ENCODE assay signal across 8 mouse cellular contexts in the genomic region with DNA sequence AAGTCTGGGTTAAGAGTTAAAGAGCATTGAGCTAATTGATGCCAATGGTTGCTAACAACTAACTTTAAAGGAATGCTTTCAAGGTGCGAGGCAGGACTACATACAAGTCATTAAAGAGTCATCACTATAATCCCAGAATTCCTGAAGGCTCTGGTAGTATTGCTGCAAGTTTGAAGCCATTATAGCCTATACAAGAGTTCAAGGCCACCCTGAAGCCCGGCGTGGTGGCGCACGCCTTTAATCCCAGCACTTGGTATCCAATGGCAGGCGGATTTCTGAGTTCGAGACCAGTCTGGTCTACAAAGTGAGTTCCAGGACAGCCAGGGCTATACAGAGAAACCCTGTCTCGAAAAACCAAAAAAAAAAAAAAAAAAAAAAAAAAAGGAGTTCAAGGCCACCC. TPM values are rescaled to one million over a fixed set of nuclear protein-coding genes. Genes with fewer than 3 reads are reported as not detected.
A peak's percentile ranks its signal among the peaks of the same experiment; 100 is the strongest.
DNase-seq lines count a peak whose midpoint lies in the region; ATAC-seq lines count a peak whose summit lies in the region.
"Not testable (repeated sequence)": the region's sequence is repeated elsewhere in the genome, so short reads cannot be mapped to it uniquely, and the experiment has no call there.
"Had no signal": no experiment of that assay in that cellular context is flagged by ENCODE, and none has a peak within 500 bp of the region (broad histone marks: within the 10 kb centered on the region; RNA-seq: fewer than 3 reads in every experiment).

No protein-coding gene starts in this region.

- H3K9me3 ChIP-seq in erythroblast, embryonic 14.5 days (ENCODE audit: control insufficient read depth, low read length), result peaks cover 12% of the 10 kb centered on the region
- H3K9me3 ChIP-seq in heart, embryonic 12.5 days (replicated peaks); limb, embryonic 11.5 days (ENCODE audit: control insufficient read depth, low read length); lung, embryonic 15.5 days: not testable (repeated sequence)

- H3K9ac ChIP-seq in heart, embryonic 12.5 days, result peak overlapping the region; percentile 97
- peak overlapping the region; percentile 5; the same call in 1 of the 2 replicates for H3K9ac ChIP-seq in limb, embryonic 11.5 days (ENCODE audit: low read length)
- peak overlapping the region; percentile 93 for H3K9ac ChIP-seq in lung, embryonic 15.5 days

- H3K4me2 ChIP-seq in heart, embryonic 12.5 days, result peak overlapping the region; percentile 90
- H3K4me2 ChIP-seq in limb, embryonic 11.5 days (ENCODE audit: low read depth, severe bottlenecking), result peak overlapping the region; percentile 82
- peak overlapping the region; percentile 77 for H3K4me2 ChIP-seq in lung, embryonic 15.5 days

- 30% methylated on average over 8 of the region's 8 CpGs for WGBS in heart, embryonic 12.5 days
- 35% methylated on average over 8 of the region's 8 CpGs for WGBS in limb, embryonic 11.5 days
- WGBS in lung, embryonic 15.5 days, result 22% methylated on average over 8 of the region's 8 CpGs

- peaks cover 61% of the 10 kb centered on the region for H3K4me1 ChIP-seq in erythroblast, embryonic 14.5 days (ENCODE audit: control insufficient read depth)
- H3K4me1 ChIP-seq in heart, embryonic 12.5 days (replicated peaks), result peaks cover 13% of the 10 kb centered on the region
- not testable (repeated sequence) for H3K4me1 ChIP-seq in limb, embryonic 11.5 days (ENCODE audit: control insufficient read depth, insufficient read depth, low read length)
- peaks cover 24% of the 10 kb centered on the region for H3K4me1 ChIP-seq in lung, embryonic 15.5 days

- DNase-seq in adrenal gland, adult (ENCODE audit: inconsistent age in 2 of 2, low spot score in 1 of 2), result peak; percentile 44 to 72
- peak; percentile 34 for DNase-seq in induced T-regulatory cell, adult 2 months (ENCODE audit: low read depth)
- DNase-seq in limb, embryonic 11.5 days (ENCODE audit: low spot score), result not testable (repeated sequence)
- DNase-seq in naive thymus-derived CD4-positive, alpha-beta T cell, adult 2 months (ENCODE audit: low read depth), result peak; percentile 32

- peaks cover 43% of the 10 kb centered on the region for H3K36me3 ChIP-seq in erythroblast, embryonic 14.5 days (ENCODE audit: control insufficient read depth)
- peaks cover 39% of the 10 kb centered on the region for H3K36me3 ChIP-seq in heart, embryonic 12.5 days
- H3K36me3 ChIP-seq in limb, embryonic 11.5 days (ENCODE audit: control insufficient read depth, insufficient read depth, low read length), result not testable (repeated sequence)
- peaks cover 27% of the 10 kb centered on the region for H3K36me3 ChIP-seq in lung, embryonic 15.5 days

- H3K27me3 ChIP-seq in erythroblast, embryonic 14.5 days (ENCODE audit: control insufficient read depth); heart, embryonic 12.5 days (replicated peaks); limb, embryonic 11.5 days (ENCODE audit: control insufficient read depth, insufficient read depth, low read length); lung, embryonic 15.5 days: not testable (repeated sequence)

- peak overlapping the region; percentile 97 for H3K27ac ChIP-seq in heart, embryonic 12.5 days (ENCODE audit: poor library complexity, severe bottlenecking)
- peak overlapping the region; percentile 92 for H3K27ac ChIP-seq in limb, embryonic 11.5 days (replicated peaks; ENCODE audit: low read depth, low read length)
- peak overlapping the region; percentile 98 for H3K27ac ChIP-seq in lung, embryonic 15.5 days

- H3K4me3 ChIP-seq in erythroblast, embryonic 14.5 days (replicated peaks), result peak overlapping the region; percentile 87
- peak overlapping the region; percentile 95 for H3K4me3 ChIP-seq in heart, embryonic 12.5 days
- H3K4me3 ChIP-seq in limb, embryonic 11.5 days (ENCODE audit: low read depth, low read length), result peak overlapping the region; percentile 84
- peak overlapping the region; percentile 81 for H3K4me3 ChIP-seq in lung, embryonic 15.5 days

- ATAC-seq in heart, embryonic 12.5 days (ENCODE audit: insufficient number of reproducible peaks, low FRiP score); limb, embryonic 11.5 days (ENCODE audit: insufficient number of reproducible peaks, low FRiP score, low TSS enrichment, low read depth); lung, embryonic 15.5 days (ENCODE audit: borderline replicate concordance, extremely low read depth, low FRiP score, low TSS enrichment): not testable (repeated sequence)

RNA-seq across cellular contexts. Expression of a gene that starts 0.6 kb away (rescaled TPM):
- polyA plus RNA-seq in erythroblast, embryonic 14.5 days (2012), result 1.7 and 1.8 TPM in 2 replicates
- 5.1 and 5.4 TPM in 2 replicates for polyA plus RNA-seq in heart, embryonic 12.5 days (2016; fragmentation: Nextera tagmentation; extraction: Ambion mirVana)
- polyA plus RNA-seq in limb, embryonic 11.5 days (2014; fragmentation: Nextera tagmentation; extraction: Ambion mirVana), result 7.5 and 8.2 TPM in 2 replicates
- polyA plus RNA-seq in lung, embryonic 15.5 days (2015; fragmentation: Nextera tagmentation; extraction: Ambion mirVana), result 6.4 and 6.7 TPM in 2 replicates

RNA-seq across cellular contexts. Expression of a gene that starts 0.8 kb away (rescaled TPM):
- polyA plus RNA-seq in erythroblast, embryonic 14.5 days (2012), result 0.06 TPM in 1 of 2 replicates, not detected in the other
- polyA plus RNA-seq in heart, embryonic 12.5 days (2016; fragmentation: Nextera tagmentation; extraction: Ambion mirVana), result 1.5 and 1.7 TPM in 2 replicates
- polyA plus RNA-seq in limb, embryonic 11.5 days (2014; fragmentation: Nextera tagmentation; extraction: Ambion mirVana), result 12.5 and 14.4 TPM in 2 replicates
- 7.0 and 7.6 TPM in 2 replicates for polyA plus RNA-seq in lung, embryonic 15.5 days (2015; fragmentation: Nextera tagmentation; extraction: Ambion mirVana)
- polyA plus RNA-seq: inflammation-experienced regulatory T-cells, adult 6 months had no signal

RNA-seq across cellular contexts. Expression of a gene that starts 4.3 kb away (rescaled TPM):
- not detected in 2 replicates for polyA plus RNA-seq in erythroblast, embryonic 14.5 days (2012)
- polyA plus RNA-seq in heart, embryonic 12.5 days (2016; fragmentation: Nextera tagmentation; extraction: Ambion mirVana), result not detected in 2 replicates
- 0.45 and 1.4 TPM in 2 replicates for polyA plus RNA-seq in limb, embryonic 11.5 days (2014; fragmentation: Nextera tagmentation; extraction: Ambion mirVana)
- 1.2 TPM in 1 of 2 replicates, not detected in the other for polyA plus RNA-seq in lung, embryonic 15.5 days (2015; fragmentation: Nextera tagmentation; extraction: Ambion mirVana)

RNA-seq across cellular contexts. Expression of a gene that starts 5.1 kb away (rescaled TPM):
- polyA plus RNA-seq in erythroblast, embryonic 14.5 days (2012), result 3.5 and 6.0 TPM in 2 replicates
- 28.9 and 31.2 TPM in 2 replicates for polyA plus RNA-seq in heart, embryonic 12.5 days (2016; fragmentation: Nextera tagmentation; extraction: Ambion mirVana)
- polyA plus RNA-seq in limb, embryonic 11.5 days (2014; fragmentation: Nextera tagmentation; extraction: Ambion mirVana), result 51.1 and 52.6 TPM in 2 replicates
- polyA plus RNA-seq in lung, embryonic 15.5 days (2015; fragmentation: Nextera tagmentation; extraction: Ambion mirVana), result 45.5 and 47.3 TPM in 2 replicates

RNA-seq across cellular contexts. Expression of a gene that starts 5.4 kb away (rescaled TPM):
- polyA plus RNA-seq in erythroblast, embryonic 14.5 days (2012), result 6.2 and 8.1 TPM in 2 replicates
- 9.8 and 10.4 TPM in 2 replicates for polyA plus RNA-seq in heart, embryonic 12.5 days (2016; fragmentation: Nextera tagmentation; extraction: Ambion mirVana)
- 9.3 and 9.6 TPM in 2 replicates for polyA plus RNA-seq in limb, embryonic 11.5 days (2014; fragmentation: Nextera tagmentation; extraction: Ambion mirVana)
- polyA plus RNA-seq in lung, embryonic 15.5 days (2015; fragmentation: Nextera tagmentation; extraction: Ambion mirVana), result 15.8 TPM in 2 replicates

Comparison
In these comparisons a context has a peak if more than half of its experiments do, and no peak if none do; other contexts are left out.
1. H3K9ac ChIP-seq: peak in every context shown above with its lines; median percentile 97 in heart, embryonic 12.5 days; 93 in lung, embryonic 15.5 days; 5 in limb, embryonic 11.5 days.